Mouse (Mus musculus): ENCODE data around the gene Yif1a. TPM values are rescaled to one million over a fixed set of nuclear protein-coding genes. Genes with fewer than 3 reads are reported as not detected.

The Yif1a gene
- polyA plus RNA-seq (2015; fragmentation: Nextera tagmentation; extraction: Ambion mirVana) = 62.4 and 71.4 TPM in 2 replicates

DNA sequence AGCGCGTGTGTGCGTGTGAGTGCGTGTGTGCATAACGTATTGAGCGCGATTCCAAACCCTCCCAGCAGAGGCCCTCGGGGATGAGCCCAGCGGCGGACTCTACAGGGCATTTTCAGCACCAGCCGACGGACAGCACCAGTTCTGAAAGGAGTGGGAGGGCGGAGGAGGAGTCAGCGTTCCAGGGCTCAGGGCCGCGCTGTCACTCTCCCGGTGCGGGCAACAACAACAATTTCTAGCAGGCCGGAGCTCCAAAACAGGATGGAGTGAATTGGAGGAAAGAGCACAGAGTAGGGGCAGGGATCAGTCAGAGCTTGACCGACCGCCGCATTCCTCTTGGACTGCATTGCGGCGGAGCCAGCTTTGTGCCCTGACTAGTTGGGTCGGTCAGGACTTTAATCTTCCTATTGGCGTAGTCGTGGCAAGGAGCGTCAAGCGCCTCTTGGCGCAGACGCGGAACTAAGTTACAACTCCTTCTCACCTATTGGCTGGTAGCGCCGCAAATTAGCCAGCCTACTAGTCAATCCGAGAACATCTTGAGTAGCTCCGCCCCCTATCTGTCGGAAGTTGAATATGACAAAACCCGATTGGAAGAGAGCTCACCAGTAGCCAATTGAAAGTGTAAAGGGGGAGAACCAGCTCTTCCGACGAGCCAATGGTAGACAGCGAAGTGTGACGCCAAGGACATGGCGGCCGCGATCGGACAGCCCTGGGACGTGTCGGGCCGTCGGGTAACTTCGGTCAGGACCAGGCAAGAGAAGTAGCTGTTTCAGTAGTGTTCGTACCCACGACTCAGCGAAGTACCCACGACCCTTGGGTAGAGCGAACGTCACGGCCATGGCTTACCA, at the start of gene Yif1a:
Yif1a (plus strand) TSS at position 655 of the 845 bp plus-strand sequence.
- peaks cover 29% of the 10 kb centered on the region for H3K36me3 ChIP-seq (ENCODE audit: poor library complexity, severe bottlenecking)
- WGBS = under 1% methylated on average over 58 of the region's 58 CpGs
- H3K4me3 ChIP-seq = peak within 1 kb of the TSS; percentile 83
- H3K9me3 ChIP-seq (replicated peaks) = no peaks in the 10 kb centered on the region
- peaks cover 31% of the 10 kb centered on the region for H3K4me1 ChIP-seq
- peak within 1 kb of the TSS; percentile 81 for H3K4me2 ChIP-seq
- peak within 1 kb of the TSS; percentile 84 for H3K9ac ChIP-seq
- H3K27me3 ChIP-seq = peaks cover 34% of the 10 kb centered on the region
- ATAC-seq = peak; percentile 96
- peak within 1 kb of the TSS; percentile 76 for H3K27ac ChIP-seq

DNA sequence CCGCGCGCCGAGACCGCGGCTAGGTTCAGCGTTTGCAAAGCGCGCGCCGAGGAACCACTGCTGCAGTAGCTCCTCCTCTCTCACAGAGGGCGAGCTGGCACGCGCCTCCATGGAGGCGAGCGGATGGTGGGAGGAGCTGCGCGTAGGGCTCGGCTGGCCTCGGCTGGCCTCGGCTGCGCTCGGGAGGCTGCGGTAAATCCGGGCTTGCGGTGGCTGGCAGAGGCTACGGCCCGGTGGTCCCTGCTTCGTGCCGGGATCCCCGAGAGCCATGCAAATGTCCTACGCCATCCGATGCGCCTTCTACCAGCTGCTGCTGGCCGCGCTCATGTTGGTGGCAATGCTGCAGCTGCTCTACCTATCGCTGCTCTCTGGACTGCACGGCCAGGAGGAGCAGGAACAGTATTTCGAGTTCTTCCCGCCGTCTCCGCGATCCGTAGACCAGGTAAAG, 49.6 kb upstream of the Yif1a start, which contains the start of the genes B4gat1 and AC124502.3:
B4gat1 (plus strand) TSS at position 118 of the 448 bp plus-strand sequence.
AC124502.3 (plus strand) TSS at position 183 of the 448 bp plus-strand sequence.
- Histone ChIP-seq H3K9me3 (replicated peaks) (no peaks in the 10 kb centered on the region), H3K9ac (peak within 1 kb of the TSS; percentile 91), H3K27ac (peak within 1 kb of the TSS; percentile 82), H3K4me1 (peaks cover 43% of the 10 kb centered on the region), H3K36me3 (ENCODE audit: poor library complexity, severe bottlenecking) (peaks cover 12% of the 10 kb centered on the region), H3K27me3 (no peaks in the 10 kb centered on the region), H3K4me3 (peak within 1 kb of the TSS; percentile 97), H3K4me2 (peak within 1 kb of the TSS; percentile 100)
- peak; percentile 93 for ATAC-seq
- under 1% methylated on average over 42 of the region's 44 CpGs for WGBS

DNA sequence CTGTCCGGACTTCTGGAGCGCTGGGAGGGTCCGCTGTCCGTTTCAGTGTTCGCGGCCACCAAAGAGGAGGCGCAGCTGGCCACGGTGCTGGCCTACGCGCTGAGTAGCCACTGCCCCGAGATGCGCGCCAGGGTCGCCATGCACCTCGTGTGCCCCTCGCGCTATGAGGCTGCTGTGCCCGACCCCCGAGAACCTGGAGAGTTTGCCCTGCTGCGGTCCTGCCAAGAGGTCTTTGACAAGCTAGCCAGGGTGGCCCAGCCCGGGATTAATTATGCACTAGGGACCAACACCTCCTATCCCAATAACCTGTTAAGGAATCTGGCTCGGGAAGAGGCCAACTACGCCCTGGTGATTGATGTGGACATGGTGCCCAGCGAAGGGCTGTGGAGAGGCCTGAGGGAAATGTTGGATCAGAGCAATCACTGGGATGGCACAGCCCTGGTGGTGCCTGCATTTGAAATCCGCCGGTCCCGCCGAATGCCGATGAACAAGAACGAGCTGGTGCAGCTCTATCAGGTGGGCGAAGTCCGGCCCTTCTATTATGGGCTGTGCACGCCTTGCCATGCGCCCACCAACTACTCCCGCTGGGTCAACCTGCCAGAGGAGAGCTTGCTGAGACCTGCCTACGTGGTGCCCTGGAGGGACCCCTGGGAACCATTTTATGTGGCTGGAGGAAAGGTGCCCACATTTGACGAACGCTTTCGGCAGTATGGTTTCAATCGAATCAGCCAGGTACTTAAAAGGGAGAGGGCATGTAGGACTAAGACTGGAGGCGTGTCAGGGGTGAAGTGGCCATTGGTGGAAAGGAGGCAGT, 48.8 kb upstream of the Yif1a start:
- Histone ChIP-seq H3K4me1 (peaks cover 43% of the 10 kb centered on the region), H3K9me3 (replicated peaks) (no peaks in the 10 kb centered on the region), H3K27ac (peak overlapping the region; percentile 82), H3K9ac (peak overlapping the region; percentile 91), H3K36me3 (ENCODE audit: poor library complexity, severe bottlenecking) (peaks cover 17% of the 10 kb centered on the region), H3K4me3 (peak overlapping the region; percentile 97), H3K4me2 (peak overlapping the region; percentile 100), H3K27me3 (no peaks in the 10 kb centered on the region)
- ATAC-seq = peak; percentile 7; the same call in 1 of the 2 replicates
- WGBS = 9% methylated on average over 41 of the region's 41 CpGs

DNA sequence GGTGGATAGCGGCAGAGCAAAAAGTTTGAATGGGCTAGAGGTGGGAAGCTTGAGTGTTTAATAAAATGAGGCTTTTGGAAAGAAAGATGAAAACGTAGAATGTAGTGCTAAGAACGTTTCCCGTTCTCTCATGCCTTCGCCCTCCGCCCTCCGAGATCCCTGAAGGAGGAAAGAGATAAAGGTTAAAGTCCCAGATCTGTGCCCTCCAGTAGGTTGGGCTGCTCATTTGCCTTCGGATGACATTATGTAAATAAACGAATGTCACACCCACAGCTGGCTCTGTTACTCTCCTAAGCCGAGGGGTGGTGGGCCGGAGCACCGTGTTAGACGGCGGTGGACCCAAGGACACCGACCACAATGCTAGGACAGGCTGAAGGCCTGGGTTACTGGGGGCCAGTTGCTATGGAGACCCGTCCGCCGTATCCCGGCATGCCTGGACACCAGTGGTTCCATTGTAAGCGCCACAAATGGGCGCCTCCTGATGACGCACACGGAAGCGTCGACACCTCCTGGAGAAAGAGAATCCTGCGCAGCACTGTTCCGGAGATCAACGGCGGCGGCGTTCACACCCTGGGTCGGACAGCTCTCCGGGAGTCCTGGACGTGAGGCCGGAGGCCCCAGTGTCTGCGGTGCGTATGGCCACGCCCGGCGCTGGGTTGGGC, 47.3 kb upstream of the Yif1a start, which contains the start of gene Brms1:
Brms1 (plus strand) TSS at position 493 of the 662 bp plus-strand sequence.
- Histone ChIP-seq H3K4me2 (peak within 1 kb of the TSS; percentile 100), H3K4me1 (peaks cover 43% of the 10 kb centered on the region), H3K9me3 (replicated peaks) (no peaks in the 10 kb centered on the region), H3K36me3 (ENCODE audit: poor library complexity, severe bottlenecking) (peaks cover 26% of the 10 kb centered on the region), H3K27ac (peak within 1 kb of the TSS; percentile 41), H3K4me3 (peak within 1 kb of the TSS; percentile 97), H3K27me3 (no peaks in the 10 kb centered on the region), H3K9ac (peak within 1 kb of the TSS; percentile 91)
- ATAC-seq = peak; percentile 73
- 7% methylated on average over 39 of the region's 40 CpGs for WGBS

DNA sequence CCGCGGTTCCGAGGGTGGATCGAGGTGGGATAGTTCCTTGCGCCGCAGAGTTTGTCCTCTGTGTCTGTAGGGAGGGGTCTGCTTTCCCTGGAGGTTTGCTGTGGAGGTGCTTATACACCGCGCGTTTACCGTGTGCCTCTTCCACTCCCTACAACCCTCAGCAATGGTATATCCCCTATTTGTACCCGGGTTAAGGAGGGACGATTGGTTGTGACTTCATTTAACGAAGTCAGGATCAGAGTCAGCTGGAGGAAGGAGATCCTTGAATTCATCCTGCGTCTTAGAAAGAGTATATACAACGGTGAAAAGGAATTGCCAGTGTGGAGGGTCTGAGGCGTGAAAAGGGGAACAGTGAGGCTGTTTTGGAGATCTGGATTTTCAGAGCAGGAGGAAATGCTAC, 46.8 kb upstream of the Yif1a start:
- ATAC-seq = no peak; the same call in 1 of the 2 replicates
- peaks cover 32% of the 10 kb centered on the region for H3K36me3 ChIP-seq (ENCODE audit: poor library complexity, severe bottlenecking)

DNA sequence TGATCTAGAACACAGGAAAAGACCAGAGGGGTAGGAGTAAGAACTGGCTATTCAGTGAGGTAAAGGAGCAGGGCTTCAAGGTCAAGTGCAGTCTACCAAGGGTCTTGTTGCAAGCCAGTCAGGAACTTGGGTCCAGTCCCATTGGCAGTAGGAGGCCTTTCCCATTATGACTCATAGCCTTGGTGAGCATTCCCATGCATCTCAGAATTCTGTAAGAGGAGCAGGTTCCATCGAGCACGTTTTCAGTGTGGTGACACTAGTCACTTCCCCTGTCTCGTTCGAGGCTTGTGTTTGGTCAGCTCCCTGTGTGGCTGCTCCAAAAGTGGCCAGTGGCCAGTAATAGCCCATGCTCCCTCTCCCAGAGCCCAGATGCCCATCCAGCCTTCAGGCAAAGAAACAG, 42.8 kb upstream of the Yif1a start:
- H3K36me3 ChIP-seq (ENCODE audit: poor library complexity, severe bottlenecking) = peaks cover 66% of the 10 kb centered on the region
- H3K9ac ChIP-seq = no peak overlapping the region
- WGBS = 80% methylated on average over 4 of the region's 4 CpGs
- ATAC-seq = no peak
- no peaks in the 10 kb centered on the region for H3K9me3 ChIP-seq (replicated peaks)
- no peak overlapping the region for H3K4me2 ChIP-seq
- H3K27ac ChIP-seq = no peak overlapping the region
- peaks cover 7% of the 10 kb centered on the region for H3K27me3 ChIP-seq
- H3K4me3 ChIP-seq = no peak overlapping the region
- H3K4me1 ChIP-seq = peaks cover 29% of the 10 kb centered on the region

More for the DNA sequence above, 46.8 kb upstream of the Yif1a start:
- peaks cover 43% of the 10 kb centered on the region for H3K4me1 ChIP-seq
- H3K4me2 ChIP-seq = peak overlapping the region; percentile 100
- H3K9ac ChIP-seq = peak overlapping the region; percentile 91
- H3K27ac ChIP-seq = peak overlapping the region; percentile 41; the same call in 1 of the 2 replicates
- H3K9me3 ChIP-seq (replicated peaks) = no peaks in the 10 kb centered on the region
- peak overlapping the region; percentile 97 for H3K4me3 ChIP-seq
- H3K27me3 ChIP-seq = no peaks in the 10 kb centered on the region
- WGBS = 1% methylated on average over 16 of the region's 16 CpGs

DNA sequence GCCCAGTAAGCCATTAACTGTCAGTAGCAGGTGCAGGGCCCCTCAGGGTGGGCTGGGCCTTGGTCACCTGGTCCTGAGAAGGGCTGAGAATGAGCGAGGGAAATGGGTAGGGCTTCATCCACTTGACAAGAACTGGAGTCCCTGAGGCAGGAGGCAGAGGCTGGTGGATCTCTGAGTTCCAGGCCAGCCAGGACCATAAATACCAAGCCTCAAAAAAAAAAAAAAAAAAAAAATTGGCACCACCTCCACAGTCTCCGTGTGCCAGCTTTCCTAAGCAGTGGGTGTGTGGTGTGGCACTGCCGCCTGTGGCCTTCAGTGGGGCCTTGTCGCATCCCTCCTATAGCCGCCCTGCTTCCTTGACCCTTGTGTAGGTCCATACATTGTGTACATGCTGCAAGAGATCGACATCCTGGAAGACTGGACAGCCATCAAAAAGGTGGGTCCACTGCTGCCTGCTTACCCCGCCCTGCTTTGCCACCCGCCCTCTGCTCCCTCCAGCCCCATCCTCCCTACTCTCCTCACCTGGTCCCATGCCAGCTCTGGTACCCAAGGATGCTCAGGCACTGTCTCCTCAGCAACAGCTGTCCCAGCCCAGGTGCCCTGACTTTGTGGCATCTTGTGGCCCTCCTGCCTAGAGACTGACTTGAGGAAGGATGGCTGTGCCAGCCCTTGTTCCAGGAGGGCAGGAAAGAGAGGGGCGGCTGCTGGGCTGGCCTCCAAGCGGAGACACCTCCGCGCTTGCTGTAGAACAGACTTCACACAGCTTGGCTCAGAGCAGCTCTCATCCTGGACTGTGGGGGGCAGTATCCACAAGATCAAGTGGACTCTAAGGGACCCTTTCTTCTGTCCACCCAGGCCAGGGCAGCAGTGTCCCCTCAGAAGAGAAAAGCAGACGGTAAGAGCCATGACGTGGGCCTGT, 39.9 kb upstream of the Yif1a start:
- Histone ChIP-seq H3K9me3 (replicated peaks) (no peaks in the 10 kb centered on the region), H3K27me3 (peaks cover 35% of the 10 kb centered on the region), H3K9ac (no peak overlapping the region), H3K36me3 (ENCODE audit: poor library complexity, severe bottlenecking) (peaks cover 58% of the 10 kb centered on the region), H3K4me3 (no peak overlapping the region), H3K27ac (no peak overlapping the region), H3K4me1 (peaks cover 11% of the 10 kb centered on the region), H3K4me2 (no peak overlapping the region)
- WGBS = 84% methylated on average over 14 of the region's 14 CpGs
- ATAC-seq = no peak

DNA sequence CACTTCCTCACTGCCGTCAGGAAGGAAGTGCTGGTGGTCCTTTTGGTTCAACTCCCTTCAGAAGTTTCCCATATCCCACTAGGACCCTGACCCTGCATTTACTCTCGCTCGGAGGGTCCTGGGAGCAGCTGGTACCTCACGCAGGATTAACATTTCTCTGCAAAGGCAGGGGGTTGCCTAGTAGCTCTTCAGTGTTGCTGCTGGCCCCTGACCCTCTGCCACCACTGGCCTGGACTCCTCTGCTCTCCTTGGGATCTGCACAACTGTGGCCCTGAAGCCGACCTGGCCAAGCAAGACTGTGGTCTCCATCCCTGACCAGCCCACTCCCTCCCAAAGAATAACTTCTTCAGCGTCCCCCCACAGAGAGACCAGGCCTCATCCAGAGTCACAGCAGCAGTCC, 39.0 kb upstream of the Yif1a start:
- H3K27ac ChIP-seq = no peak overlapping the region
- ATAC-seq = no peak
- peaks cover 49% of the 10 kb centered on the region for H3K36me3 ChIP-seq (ENCODE audit: poor library complexity, severe bottlenecking)
- H3K4me3 ChIP-seq = no peak overlapping the region
- 67% methylated on average over 6 of the region's 6 CpGs for WGBS
- H3K9ac ChIP-seq = no peak overlapping the region
- H3K4me1 ChIP-seq = peaks cover 11% of the 10 kb centered on the region
- no peak overlapping the region for H3K4me2 ChIP-seq
- peaks cover 42% of the 10 kb centered on the region for H3K27me3 ChIP-seq
- H3K9me3 ChIP-seq (replicated peaks) = no peaks in the 10 kb centered on the region

DNA sequence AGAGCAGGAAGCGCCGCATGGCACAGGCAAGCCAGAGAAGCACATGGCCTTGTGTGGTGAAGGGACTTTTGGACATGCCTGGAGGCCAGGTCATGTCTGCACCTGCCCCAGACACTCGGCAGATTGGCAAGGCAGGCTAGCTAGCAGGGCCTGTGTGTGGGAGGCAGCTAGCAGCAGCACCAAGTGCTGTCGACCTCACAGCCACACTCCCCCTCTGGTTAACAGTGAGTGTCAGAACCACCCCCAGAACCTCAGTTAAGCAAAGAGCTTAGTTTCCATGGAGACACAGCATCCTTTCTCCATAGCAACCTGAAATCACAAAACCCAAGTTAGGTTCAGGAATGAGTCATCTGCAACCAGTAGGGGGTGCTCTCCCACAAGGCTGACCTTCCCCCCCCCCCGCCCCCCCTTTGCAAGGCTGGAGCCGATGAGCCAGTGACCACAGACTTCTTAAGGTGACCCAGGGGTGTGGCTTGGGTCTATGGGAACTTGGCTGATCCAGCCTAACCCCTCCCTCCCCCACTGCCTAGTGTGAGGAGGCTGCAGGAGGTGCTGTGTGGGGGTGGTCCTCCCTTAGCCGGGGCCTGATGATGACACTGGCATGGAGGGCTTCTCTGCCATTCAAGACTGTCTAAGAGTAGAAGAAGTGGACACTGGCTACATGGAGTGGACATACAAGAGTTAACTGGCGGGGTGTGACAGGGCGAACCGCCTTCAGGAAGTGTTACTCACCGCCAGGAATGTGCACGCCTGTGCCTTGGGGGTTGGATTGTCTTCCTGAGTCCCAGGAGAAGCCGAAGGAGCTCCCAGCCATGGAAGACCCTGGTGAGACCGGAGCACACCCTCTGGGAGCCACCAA, 38.1 kb upstream of the Yif1a start, which contains the start of gene Rin1:
Rin1 (plus strand) TSS at position 435 of the 859 bp plus-strand sequence.
- Histone ChIP-seq H3K4me1 (peaks cover 11% of the 10 kb centered on the region), H3K36me3 (ENCODE audit: poor library complexity, severe bottlenecking) (peaks cover 46% of the 10 kb centered on the region), H3K9ac (peak within 1 kb of the TSS; percentile 23; the same call in 1 of the 2 replicates), H3K27me3 (peaks cover 47% of the 10 kb centered on the region), H3K4me2 (peak within 1 kb of the TSS; percentile 17; the same call in 1 of the 2 replicates), H3K9me3 (replicated peaks) (no peaks in the 10 kb centered on the region), H3K27ac (peak within 1 kb of the TSS; percentile 26), H3K4me3 (no peak within 1 kb of the TSS)
- ATAC-seq = peak; percentile 58; the same call in 1 of the 2 replicates
- WGBS = 11% methylated on average over 14 of the region's 14 CpGs

DNA sequence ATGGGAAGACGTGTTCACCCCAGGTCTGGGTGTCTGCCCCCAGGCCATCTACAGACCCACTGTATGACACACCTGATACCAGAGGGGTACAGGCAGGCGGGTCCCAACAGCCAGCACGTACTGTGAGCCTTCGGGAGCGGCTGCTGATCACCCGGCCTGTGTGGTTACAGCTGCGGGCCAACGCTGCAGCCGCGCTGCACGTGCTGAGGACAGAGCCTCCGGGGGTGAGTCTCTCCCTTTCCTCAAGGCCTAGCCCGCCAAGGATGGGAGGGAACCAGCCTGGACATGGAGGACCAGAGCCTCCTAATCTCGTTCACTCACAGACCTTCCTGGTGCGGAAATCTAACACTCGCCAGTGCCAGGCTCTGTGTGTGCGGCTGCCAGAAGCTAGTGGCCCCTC, 37.3 kb upstream of the Yif1a start:
- Histone ChIP-seq H3K27me3 (peaks cover 48% of the 10 kb centered on the region), H3K4me2 (peak overlapping the region; percentile 17; the same call in 1 of the 2 replicates)

More for the DNA sequence above, 37.3 kb upstream of the Yif1a start:
- WGBS = 4% methylated on average over 17 of the region's 17 CpGs
- H3K36me3 ChIP-seq (ENCODE audit: poor library complexity, severe bottlenecking) = peaks cover 39% of the 10 kb centered on the region
- peak overlapping the region; percentile 26; the same call in 1 of the 2 replicates for H3K27ac ChIP-seq
- peaks cover 11% of the 10 kb centered on the region for H3K4me1 ChIP-seq
- H3K4me3 ChIP-seq = no peak overlapping the region
- peak overlapping the region; percentile 23; the same call in 1 of the 2 replicates for H3K9ac ChIP-seq
- no peaks in the 10 kb centered on the region for H3K9me3 ChIP-seq (replicated peaks)
- no peak; the same call in 1 of the 2 replicates for ATAC-seq

Measured in forebrain, embryonic 13.5 days (tissue).